Mouse (Mus musculus) liver, adult 2 months (tissue): ENCODE measurements around the gene Olfr572. TPM values are rescaled to one million over a fixed set of nuclear protein-coding genes. Genes with fewer than 3 reads are reported as not detected.

ENCODE experiments used
- DNase-seq: peaks from one replicate; pipeline ENCODE4 v3.0.0-alpha.2; 2011; ENCODE audit warnings: low read depth, low spot score; ENCODE audit errors: extremely low read depth
- H3K27ac ChIP-seq: fragments of 200-500 bp; replicated peaks from 2 replicates; pipeline ENCODE4 v1.5.1; 2012; ENCODE audit warnings: low read depth, mild to moderate bottlenecking, control low read depth, inconsistent platforms, low read length; ENCODE audit not compliant: insufficient read depth
- H3K27me3 ChIP-seq: fragments of 200-500 bp; 2 replicates; pipeline ENCODE4 v1.6.1; 2012; ENCODE audit warnings: mild to moderate bottlenecking, moderate library complexity, low read length, inconsistent platforms; ENCODE audit not compliant: control insufficient read depth, insufficient read depth
- H3K36me3 ChIP-seq: fragments of 200-500 bp; 2 replicates; pipeline ENCODE4 v1.6.1; 2012; ENCODE audit warnings: low read length, inconsistent platforms; ENCODE audit not compliant: control insufficient read depth, insufficient read depth
- H3K4me1 ChIP-seq: fragments of 200-500 bp; 2 replicates; pipeline ENCODE4 v1.6.1; 2011; ENCODE audit warnings: low read length; ENCODE audit not compliant: control insufficient read depth, insufficient read depth
- H3K4me3 ChIP-seq: fragments of 200-500 bp; 2 replicates; pipeline ENCODE4 v1.5.1; 2011; ENCODE audit warnings: low read depth, mild to moderate bottlenecking, control low read depth, low read length, moderate library complexity; ENCODE audit not compliant: insufficient read depth
- H3K79me2 ChIP-seq: fragments of 200-500 bp; 2 replicates; pipeline ENCODE4 v1.6.1; 2012; ENCODE audit warnings: inconsistent platforms, mild to moderate bottlenecking, low read length, moderate library complexity; ENCODE audit not compliant: control insufficient read depth, insufficient read depth
- H3K9ac ChIP-seq: fragments of 200-500 bp; 2 replicates; pipeline ENCODE4 v1.6.1; 2012; ENCODE audit warnings: low read depth, mild to moderate bottlenecking, control low read depth, inconsistent platforms, low read length
- CTCF ChIP-seq: fragments of 200-500 bp; IDR thresholded peaks from 2 replicates; pipeline ENCODE4 v1.5.1; 2011; ENCODE audit warnings: low read depth, low read length, control low read depth
- POLR2A ChIP-seq: fragments of 200-500 bp; IDR thresholded peaks from 2 replicates; pipeline ENCODE4 v1.6.1; 2011; ENCODE audit warnings: low read length, control low read depth; ENCODE audit not compliant: insufficient read depth; ENCODE audit errors: extremely low read depth
- WGBS: fragments of 180-500 bp; shearing (Covaris S2); methylation state at CpG from one replicate; pipeline ENCODE4 v1.1.7; 2018; 5-methylcytosine and 5-hydroxymethylcytosine counted together
- polyA plus RNA-seq: library from polyadenylated mRNA; depleted of rRNA; stranded (reverse); fragments of >200 nt; gene quantifications from 2 replicates; pipeline ENCODE4 v1.2.3, GENCODE M21; 2012; rRNA removed
- total RNA-seq: library from RNA; depleted of rRNA; stranded (reverse); fragments of >200 nt; gene quantifications from 2 replicates; pipeline ENCODE4 v1.2.3, GENCODE M21; 2014; rRNA removed

The Olfr572 gene
- total RNA-seq: not detected in 2 replicates
- polyA plus RNA-seq: not detected in 2 replicates

DNA sequence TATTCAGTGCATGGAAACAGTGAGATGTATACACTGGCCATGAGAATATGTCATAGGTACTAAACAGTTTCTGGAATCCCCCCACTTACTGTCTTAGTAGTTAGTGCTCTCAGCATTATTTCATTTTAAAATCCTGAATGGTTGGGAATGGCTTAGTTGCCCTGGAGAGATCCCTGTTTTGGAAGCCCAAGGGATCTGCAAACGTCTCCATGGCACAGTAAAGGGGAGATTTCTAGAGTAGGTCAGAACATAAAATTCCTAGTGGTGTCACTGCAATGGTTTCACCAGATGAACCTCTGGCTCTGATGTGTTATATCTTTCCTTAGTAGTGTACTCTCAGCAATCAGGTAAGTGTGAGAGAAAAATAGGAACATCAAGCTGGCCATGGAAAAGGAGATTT is at the start of gene Olfr572:
Gene Olfr572, plus strand, starts transcription at position 301 of the 400 bp plus-strand sequence.
- TF ChIP-seq POLR2A (no peak), CTCF (no peak)
- Histone ChIP-seq H3K9ac (no peak within 1 kb of the TSS), H3K27me3 (no peaks in the 10 kb centered on the region), H3K27ac (no peak within 1 kb of the TSS), H3K4me1 (no peaks in the 10 kb centered on the region), H3K79me2 (no peaks in the 10 kb centered on the region), H3K4me3 (no peak within 1 kb of the TSS), H3K36me3 (no peaks in the 10 kb centered on the region)
- 50% methylated on average over 1 of the region's 1 CpGs for WGBS
- DNase-seq: no peak

DNA sequence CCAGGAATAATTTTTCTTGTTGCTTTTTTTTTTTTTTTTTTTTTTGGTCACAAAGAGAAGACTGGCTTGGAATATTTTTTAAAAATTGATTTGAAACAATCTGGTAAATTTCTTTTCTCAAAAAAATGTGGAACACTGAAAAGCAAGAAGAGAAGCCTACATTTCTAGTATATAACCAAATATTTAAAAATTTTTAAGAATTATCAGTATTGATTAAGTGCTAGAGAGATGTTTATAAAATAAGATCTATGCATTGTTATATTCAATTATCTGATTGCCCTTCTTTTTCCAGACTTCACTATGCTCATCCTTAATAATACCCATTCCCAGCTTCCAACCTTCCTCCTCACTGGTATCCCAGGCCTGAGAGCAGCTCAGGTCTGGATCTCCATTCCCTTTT is 47.4 kb upstream of the Olfr572 start, which contains the start of gene Olfr568:
Gene Olfr568, plus strand, starts transcription at position 301 of the 400 bp plus-strand sequence.
- H3K79me2 ChIP-seq: no peaks in the 10 kb centered on the region
- no peak for TF ChIP-seq CTCF
- no peak within 1 kb of the TSS for H3K4me3 ChIP-seq
- H3K36me3 ChIP-seq: no peaks in the 10 kb centered on the region
- H3K9ac ChIP-seq: no peak within 1 kb of the TSS
- H3K27me3 ChIP-seq: peaks cover 2% of the 10 kb centered on the region; the same call in 1 of the 2 replicates
- no peak within 1 kb of the TSS for H3K27ac ChIP-seq
- no peaks in the 10 kb centered on the region for H3K4me1 ChIP-seq
- DNase-seq: no peak

DNA sequence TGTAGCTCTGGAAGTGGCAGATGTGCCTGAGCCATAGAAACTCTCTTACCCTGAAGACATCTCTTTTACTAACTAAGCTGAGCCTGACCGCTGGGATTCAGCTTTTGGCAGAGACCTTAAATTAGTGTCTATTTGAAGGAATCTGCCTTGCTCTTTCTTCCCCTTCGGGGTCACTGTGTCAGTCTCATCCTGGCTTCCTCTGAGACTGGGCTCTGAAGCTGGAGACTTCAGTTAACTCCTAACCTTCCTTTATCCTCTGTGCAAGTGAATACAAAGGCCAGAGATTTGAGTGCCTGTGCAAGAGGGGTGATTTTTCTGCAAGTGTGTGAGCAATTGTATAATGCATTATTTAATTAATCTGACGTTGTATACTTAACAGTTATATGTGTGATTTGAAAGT is 33.4 kb upstream of the Olfr572 start, which contains the start of gene Olfr569:
Gene Olfr569, minus strand, starts transcription at position 101 of the 400 bp plus-strand sequence.
- no peak within 1 kb of the TSS for H3K4me3 ChIP-seq
- TF ChIP-seq POLR2A (no peak), CTCF (no peak)
- 66% methylated on average over 3 of the region's 3 CpGs for WGBS
- H3K79me2 ChIP-seq: no peaks in the 10 kb centered on the region
- H3K36me3 ChIP-seq: no peaks in the 10 kb centered on the region
- H3K27ac ChIP-seq: no peak within 1 kb of the TSS
- no peaks in the 10 kb centered on the region for H3K4me1 ChIP-seq
- H3K27me3 ChIP-seq: no peaks in the 10 kb centered on the region
- H3K9ac ChIP-seq: no peak within 1 kb of the TSS
- DNase-seq: peak; percentile 10

DNA sequence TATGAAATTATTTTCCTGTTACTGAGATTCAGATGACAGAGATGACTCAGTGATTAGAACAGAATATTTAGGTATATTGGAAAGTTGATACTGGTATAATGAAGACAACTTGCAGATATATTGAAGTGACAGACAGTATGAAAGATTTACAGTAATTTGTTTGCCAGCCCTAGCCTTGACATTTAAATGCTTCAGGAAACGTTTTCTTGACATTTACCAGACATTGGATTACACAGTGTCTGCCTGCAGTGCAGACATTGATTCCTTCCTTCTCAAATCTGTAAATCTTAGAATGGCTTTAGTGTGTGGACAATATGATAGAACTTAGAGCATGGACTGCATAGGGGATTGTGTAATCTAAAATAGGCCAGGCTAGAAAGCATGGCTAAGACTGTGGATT is 8.9 kb upstream of the Olfr572 start:
- TF ChIP-seq POLR2A (no peak), CTCF (no peak)
- H3K4me3 ChIP-seq: no peak overlapping the region
- H3K27me3 ChIP-seq: no peaks in the 10 kb centered on the region
- no peaks in the 10 kb centered on the region for H3K79me2 ChIP-seq
- H3K4me1 ChIP-seq: no peaks in the 10 kb centered on the region
- no peaks in the 10 kb centered on the region for H3K36me3 ChIP-seq
- H3K27ac ChIP-seq: no peak overlapping the region
- H3K9ac ChIP-seq: no peak overlapping the region
- no peak for DNase-seq
- WGBS: 25% methylated on average over 1 of the region's 1 CpGs

DNA sequence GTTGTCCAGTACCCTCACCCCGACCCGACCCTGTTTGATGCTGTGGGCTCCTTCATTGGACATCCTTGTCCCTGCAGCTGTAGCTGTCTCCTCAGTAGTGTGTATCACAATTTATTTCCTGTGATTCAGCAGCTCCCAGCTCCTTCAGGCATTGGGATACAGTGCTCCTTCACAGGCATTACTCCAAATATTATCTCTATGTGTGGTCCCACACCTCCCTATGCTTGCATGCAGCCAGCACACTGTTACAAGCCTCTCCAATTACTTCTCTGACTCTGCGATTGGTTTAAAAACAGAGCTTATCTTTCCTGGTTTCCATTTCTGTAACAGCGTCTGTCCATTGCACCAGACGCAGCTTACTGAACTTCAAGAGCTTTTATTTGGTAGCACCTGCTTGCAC is 7.8 kb upstream of the Olfr572 start:
- DNase-seq: no peak
- TF ChIP-seq CTCF (no peak), POLR2A (no peak)
- WGBS: 55% methylated on average over 5 of the region's 5 CpGs

DNA sequence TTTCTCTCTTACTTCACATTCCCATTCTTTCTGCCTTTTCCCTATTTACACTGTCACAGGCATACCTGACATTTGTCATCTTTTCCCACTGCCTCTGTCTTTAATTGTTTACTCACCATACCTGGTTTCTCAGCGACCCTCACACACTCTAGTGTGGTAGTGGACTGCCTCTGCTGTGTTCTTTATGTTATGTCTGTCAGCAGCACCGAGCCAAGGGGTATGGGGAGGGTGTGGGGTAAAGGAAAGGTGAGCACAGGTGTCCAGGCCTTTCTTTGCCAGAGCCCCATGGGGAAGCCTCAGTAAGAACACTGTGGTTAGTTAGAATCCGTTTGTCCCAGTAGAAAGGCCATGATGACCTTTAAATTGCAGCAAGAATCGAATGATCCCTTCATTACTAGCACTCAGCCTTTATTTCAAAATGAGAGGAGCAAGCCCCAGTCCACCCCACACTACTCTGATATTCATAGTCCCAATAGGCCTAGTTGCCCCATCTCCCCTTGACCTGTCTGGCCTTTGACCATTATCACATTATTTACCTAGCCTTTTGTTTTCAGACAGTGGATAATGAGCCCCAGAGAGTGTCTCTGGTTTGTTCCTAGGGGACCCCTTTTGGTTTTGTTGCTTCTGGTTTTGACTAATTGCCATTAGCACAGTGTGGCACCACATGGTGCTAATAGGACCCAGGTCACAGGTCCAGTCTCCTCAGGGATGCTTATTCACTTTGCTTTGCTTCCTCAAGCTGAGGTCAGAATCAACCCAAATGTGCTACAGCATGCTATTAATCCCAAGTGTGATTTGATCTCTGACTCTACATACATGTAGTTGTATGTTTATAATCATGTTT is 7.0 kb upstream of the Olfr572 start, which contains the start of gene Olfr571:
Gene Olfr571, minus strand, starts transcription at position 505 of the 844 bp plus-strand sequence.
- H3K27ac ChIP-seq: no peak within 1 kb of the TSS
- no peak within 1 kb of the TSS for H3K9ac ChIP-seq
- H3K27me3 ChIP-seq: no peaks in the 10 kb centered on the region
- H3K4me1 ChIP-seq: no peaks in the 10 kb centered on the region
- 50% methylated on average over 4 of the region's 4 CpGs for WGBS
- H3K4me3 ChIP-seq: no peak within 1 kb of the TSS
- H3K79me2 ChIP-seq: no peaks in the 10 kb centered on the region
- no peaks in the 10 kb centered on the region for H3K36me3 ChIP-seq
- TF ChIP-seq POLR2A: no peak
- DNase-seq: no peak

More for the DNA sequence above, 7.8 kb upstream of the Olfr572 start:
- Histone ChIP-seq H3K27me3 (no peaks in the 10 kb centered on the region), H3K4me1 (no peaks in the 10 kb centered on the region), H3K79me2 (no peaks in the 10 kb centered on the region), H3K36me3 (no peaks in the 10 kb centered on the region), H3K9ac (no peak overlapping the region), H3K4me3 (no peak overlapping the region), H3K27ac (no peak overlapping the region)
